Mouse (Mus musculus) heart, embryonic 10.5 days (tissue): ENCODE measurements around the gene Hsd17b12. TPM values are rescaled to one million over a fixed set of nuclear protein-coding genes. Genes with fewer than 3 reads are reported as not detected.

Experiments
- DNase-seq: peaks from one replicate; pipeline ENCODE4 v3.0.0-alpha.2; 2017; ENCODE audit warnings: low spot score
- H3K27ac ChIP-seq: fragments of 300-500 bp; sonication (generic); 2 replicates; pipeline ENCODE4 v1.5.1; 2016; ENCODE audit warnings: mild to moderate bottlenecking
- H3K27me3 ChIP-seq: fragments of 300-500 bp; sonication (generic); 2 replicates; pipeline ENCODE4 v1.6.1; 2016; ENCODE audit warnings: mild to moderate bottlenecking; ENCODE audit not compliant: poor library complexity, insufficient read depth, severe bottlenecking
- H3K36me3 ChIP-seq: fragments of 300-500 bp; sonication (generic); 2 replicates; pipeline ENCODE4 v1.6.1; 2016; ENCODE audit warnings: mild to moderate bottlenecking, moderate library complexity
- H3K4me1 ChIP-seq: fragments of 300-500 bp; sonication (generic); 2 replicates; pipeline ENCODE4 v1.6.1; 2016; ENCODE audit warnings: mild to moderate bottlenecking
- H3K4me3 ChIP-seq: fragments of 300-500 bp; sonication (generic); 2 replicates; pipeline ENCODE4 v1.5.1; 2016; ENCODE audit warnings: mild to moderate bottlenecking, moderate library complexity
- H3K9me3 ChIP-seq: fragments of 300-500 bp; sonication (generic); 2 replicates; pipeline ENCODE4 v1.6.1; 2016; ENCODE audit warnings: mild to moderate bottlenecking, moderate library complexity
- WGBS: fragments of 180-500 bp; shearing (Covaris S2); methylation state at CpG from one replicate; pipeline ENCODE4 v1.1.7; 2016; 5-methylcytosine and 5-hydroxymethylcytosine counted together
- polyA plus RNA-seq: library from polyadenylated mRNA; unstranded; fragments of >200 nt; fragmentation: Nextera tagmentation; extraction: Ambion mirVana; gene quantifications from 2 replicates; pipeline ENCODE4 v1.2.1, GENCODE M21; 2016

Gene Hsd17b12
- polyA plus RNA-seq, 1 experiment from 2014 or later, result 99.6 TPM

GRCm38 (mm10) chr2:94059459-94059858 lies 98.3 kb downstream of the Hsd17b12 start:
- no peaks in the 10 kb centered on the region; the same call in 1 of the 2 replicates for H3K4me1 ChIP-seq
- WGBS, result 80% methylated on average over 5 of the region's 5 CpGs

GRCm38 (mm10) chr2:94054813-94055212 lies 103.0 kb downstream of the Hsd17b12 start:
- H3K9me3 ChIP-seq, result no peaks in the 10 kb centered on the region
- H3K4me3 ChIP-seq, result no peak overlapping the region
- no peaks in the 10 kb centered on the region; the same call in 1 of the 2 replicates for H3K4me1 ChIP-seq
- no peaks in the 10 kb centered on the region for H3K27me3 ChIP-seq
- H3K36me3 ChIP-seq, result no peaks in the 10 kb centered on the region
- no peak overlapping the region for H3K27ac ChIP-seq
- no peak for DNase-seq

More at GRCm38 (mm10) chr2:94059459-94059858, 98.3 kb downstream of the Hsd17b12 start:
- Histone ChIP-seq H3K4me3 (no peak overlapping the region), H3K9me3 (no peaks in the 10 kb centered on the region), H3K27me3 (no peaks in the 10 kb centered on the region), H3K27ac (no peak overlapping the region), H3K36me3 (no peaks in the 10 kb centered on the region)
- no peak for DNase-seq

GRCm38 (mm10) chr2:94051952-94052351 lies 105.8 kb downstream of the Hsd17b12 start:
- Histone ChIP-seq H3K27me3 (no peaks in the 10 kb centered on the region), H3K36me3 (no peaks in the 10 kb centered on the region), H3K27ac (no peak overlapping the region), H3K9me3 (no peaks in the 10 kb centered on the region), H3K4me1 (0 out of 2 replicates have a peak, but pooled peaks cover 9% of the 10 kb centered on the region), H3K4me3 (no peak overlapping the region)
- 92% methylated on average over 5 of the region's 5 CpGs for WGBS
- DNase-seq, result no peak

- Histone ChIP-seq H3K4me1 (peaks cover 14% of the 10 kb centered on the region), H3K36me3 (no peaks in the 10 kb centered on the region), H3K27me3 (no peaks in the 10 kb centered on the region), H3K9me3 (no peaks in the 10 kb centered on the region), H3K4me3 (no peak overlapping the region), H3K27ac (no peak overlapping the region)
- DNase-seq, result no peak
- WGBS, result 95% methylated on average over 3 of the region's 3 CpGs
These were observed 106.9 kb downstream of the Hsd17b12 start for GRCm38 (mm10) chr2:94050901-94051300.

GRCm38 (mm10) chr2:94049471-94050176 lies 108.1 kb downstream of the Hsd17b12 start:
- Histone ChIP-seq H3K4me1 (peaks cover 27% of the 10 kb centered on the region), H3K4me3 (no peak overlapping the region), H3K27ac (no peak overlapping the region), H3K9me3 (no peaks in the 10 kb centered on the region), H3K36me3 (no peaks in the 10 kb centered on the region), H3K27me3 (no peaks in the 10 kb centered on the region)
- DNase-seq, result no peak
- WGBS, result 83% methylated on average over 5 of the region's 5 CpGs

GRCm38 (mm10) chr2:94048733-94049470 lies 108.9 kb downstream of the Hsd17b12 start:
- H3K4me1 ChIP-seq, result peaks cover 32% of the 10 kb centered on the region
- H3K4me3 ChIP-seq, result no peak overlapping the region
- H3K27me3 ChIP-seq, result no peaks in the 10 kb centered on the region
- DNase-seq, result no peak
- H3K27ac ChIP-seq, result no peak overlapping the region
- no peaks in the 10 kb centered on the region for H3K9me3 ChIP-seq
- WGBS, result 75% methylated on average over 5 of the region's 5 CpGs
- H3K36me3 ChIP-seq, result no peaks in the 10 kb centered on the region

GRCm38 (mm10) chr2:94048271-94048670 lies 109.5 kb downstream of the Hsd17b12 start:
- 81% methylated on average over 1 of the region's 1 CpGs for WGBS
- peaks cover 32% of the 10 kb centered on the region for H3K4me1 ChIP-seq
- no peak overlapping the region for H3K4me3 ChIP-seq
- H3K9me3 ChIP-seq, result no peaks in the 10 kb centered on the region
- DNase-seq, result no peak
- no peaks in the 10 kb centered on the region for H3K27me3 ChIP-seq
- H3K27ac ChIP-seq, result no peak overlapping the region
- H3K36me3 ChIP-seq, result no peaks in the 10 kb centered on the region

- DNase-seq, result no peak
- Histone ChIP-seq H3K27ac (peak overlapping the region; percentile 53; the same call in 1 of the 2 replicates), H3K9me3 (no peaks in the 10 kb centered on the region), H3K4me1 (peaks cover 32% of the 10 kb centered on the region), H3K27me3 (no peaks in the 10 kb centered on the region), H3K36me3 (peaks cover 10% of the 10 kb centered on the region), H3K4me3 (peak overlapping the region; percentile 8; the same call in 1 of the 2 replicates)
- WGBS, result 41% methylated on average over 6 of the region's 6 CpGs
These were observed 112.2 kb downstream of the Hsd17b12 start for GRCm38 (mm10) chr2:94045411-94046090.

- Histone ChIP-seq H3K36me3 (peaks cover 10% of the 10 kb centered on the region), H3K9me3 (no peaks in the 10 kb centered on the region), H3K27ac (no peak overlapping the region), H3K27me3 (no peaks in the 10 kb centered on the region), H3K4me3 (no peak overlapping the region), H3K4me1 (peaks cover 30% of the 10 kb centered on the region)
- DNase-seq, result no peak
- WGBS, result 83% methylated on average over 2 of the region's 2 CpGs
These were observed 113.6 kb downstream of the Hsd17b12 start for GRCm38 (mm10) chr2:94044174-94044573.

- 68% methylated on average over 5 of the region's 5 CpGs for WGBS
- Histone ChIP-seq H3K4me1 (peaks cover 30% of the 10 kb centered on the region), H3K27ac (no peak overlapping the region), H3K36me3 (peaks cover 10% of the 10 kb centered on the region), H3K4me3 (no peak overlapping the region), H3K27me3 (no peaks in the 10 kb centered on the region), H3K9me3 (no peaks in the 10 kb centered on the region)
- DNase-seq, result no peak
These were observed 114.1 kb downstream of the Hsd17b12 start for GRCm38 (mm10) chr2:94043662-94044061.

GRCm38 (mm10) chr2:94042461-94042860 lies 115.3 kb downstream of the Hsd17b12 start:
- no peaks in the 10 kb centered on the region for H3K27me3 ChIP-seq
- H3K36me3 ChIP-seq, result peaks cover 10% of the 10 kb centered on the region
- DNase-seq, result no peak
- 96% methylated on average over 3 of the region's 3 CpGs for WGBS
- H3K4me3 ChIP-seq, result no peak overlapping the region
- H3K27ac ChIP-seq, result no peak overlapping the region
- H3K4me1 ChIP-seq, result peaks cover 35% of the 10 kb centered on the region
- H3K9me3 ChIP-seq, result no peaks in the 10 kb centered on the region

- H3K4me1 ChIP-seq, result peaks cover 26% of the 10 kb centered on the region
- H3K27ac ChIP-seq, result no peak overlapping the region
These were observed 117.2 kb downstream of the Hsd17b12 start for GRCm38 (mm10) chr2:94040391-94041125.

More at GRCm38 (mm10) chr2:94040391-94041125, 117.2 kb downstream of the Hsd17b12 start:
- Histone ChIP-seq H3K4me3 (no peak overlapping the region), H3K9me3 (no peaks in the 10 kb centered on the region), H3K36me3 (peaks cover 10% of the 10 kb centered on the region), H3K27me3 (no peaks in the 10 kb centered on the region)
- 83% methylated on average over 5 of the region's 5 CpGs for WGBS
- DNase-seq, result no peak
